Mouse (Mus musculus): ENCODE measurements around the gene Mcmbp.

Gene Mcmbp

DNA sequence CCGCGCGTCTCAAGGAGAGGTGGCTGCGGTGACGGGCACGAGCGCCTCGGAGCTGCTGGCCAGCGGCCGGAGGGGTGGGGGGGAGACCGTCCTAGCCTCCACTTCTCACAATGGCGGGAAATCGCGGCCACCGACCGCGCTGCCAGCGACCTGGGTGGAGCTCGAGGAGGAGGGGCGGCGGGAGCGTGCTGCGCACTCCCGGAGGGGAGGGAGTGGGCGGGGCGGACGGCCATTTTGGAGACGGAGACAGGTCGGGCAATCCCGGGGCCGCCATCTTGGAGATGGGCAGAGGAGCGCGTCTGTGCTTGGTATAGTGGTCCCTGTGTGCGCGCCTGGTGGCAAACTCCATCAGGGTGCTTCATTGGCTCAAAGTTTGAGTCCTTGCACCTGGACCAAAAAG, at the start of gene Mcmbp:
Mcmbp (minus strand) TSS at position 162 of the 400 bp plus-strand sequence.
- peak; percentile 82 for DNase-seq (ENCODE audit: low spot score)

DNA sequence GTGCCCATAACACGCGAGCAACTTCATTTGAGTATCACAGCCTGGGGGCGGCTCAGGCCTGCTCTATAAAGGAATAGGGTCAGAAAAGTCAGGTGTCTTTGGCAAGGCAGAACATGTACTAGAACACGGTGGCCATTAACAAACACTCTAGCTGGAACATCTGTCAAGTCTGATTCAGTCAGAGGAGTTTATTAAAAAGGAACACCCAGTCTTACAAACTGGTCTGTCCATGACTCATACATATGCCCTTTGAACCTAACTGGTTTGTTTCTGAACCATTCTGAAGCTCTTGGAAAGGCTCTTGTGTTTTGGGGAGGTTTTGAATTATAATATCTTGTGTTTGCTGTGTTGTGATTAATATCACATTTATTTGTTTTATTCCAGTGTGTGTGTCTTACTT, 49.8 kb upstream of the Mcmbp start:
- DNase-seq (ENCODE audit: low spot score) = no peak

DNA sequence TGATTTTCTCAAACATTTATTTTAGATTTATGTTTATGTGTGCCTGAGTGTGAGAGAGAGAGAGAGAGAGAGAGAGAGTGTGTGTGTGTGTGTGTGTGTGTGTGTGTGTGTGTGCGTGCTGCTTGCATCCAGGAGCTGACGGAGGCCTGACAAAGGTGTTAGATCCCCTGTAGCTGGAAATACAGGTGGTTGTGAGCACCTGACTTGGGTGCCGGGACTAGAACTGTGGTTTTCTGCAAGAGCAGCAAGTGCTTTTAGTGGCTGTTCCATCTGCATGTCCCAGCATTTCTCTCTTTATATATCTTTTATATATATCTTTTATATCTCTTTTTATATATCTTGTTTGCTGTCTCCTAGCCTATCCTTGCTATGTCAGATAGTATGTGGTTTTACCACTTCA, 41.6 kb upstream of the Mcmbp start:
- DNase-seq (ENCODE audit: low spot score) = no peak

DNA sequence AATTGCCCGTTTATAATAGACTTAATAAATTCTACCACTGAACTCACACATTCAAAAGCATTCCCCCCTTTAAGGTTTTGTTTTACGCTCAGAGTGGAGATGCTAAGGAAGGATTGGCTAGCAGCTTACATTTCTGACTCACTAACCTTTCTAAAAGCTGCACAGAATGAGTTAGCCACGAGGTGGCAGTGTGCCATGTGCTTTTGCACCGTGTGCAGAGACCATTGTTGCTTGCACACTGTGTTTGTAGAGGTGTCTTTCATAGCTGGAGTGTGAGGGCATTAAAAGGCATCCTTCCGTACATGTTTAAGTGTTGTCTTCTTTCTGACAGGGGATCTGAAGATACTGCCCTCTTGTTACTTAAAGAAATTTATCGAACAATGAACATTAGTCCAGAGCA, 39.0 kb upstream of the Mcmbp start:
- DNase-seq (ENCODE audit: low spot score) = no peak

DNA sequence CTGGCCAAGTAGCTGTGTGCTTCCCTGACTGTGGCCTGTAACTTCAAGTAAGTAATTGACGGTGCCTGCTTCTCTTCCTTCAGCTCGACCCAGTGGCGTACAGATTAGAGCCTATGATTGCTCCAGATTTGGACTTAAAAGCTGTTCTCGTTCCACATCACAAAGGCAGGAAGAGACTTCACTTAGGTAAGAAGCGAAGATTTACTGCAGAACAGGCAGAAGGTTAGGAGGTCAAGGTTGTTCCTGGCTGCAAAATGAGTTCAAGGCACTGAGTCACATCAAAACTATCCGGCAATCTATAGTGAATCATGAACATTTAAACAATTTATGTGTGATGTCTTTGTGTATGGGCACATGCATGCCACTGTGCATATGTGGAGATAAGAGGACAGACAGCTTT, 36.9 kb upstream of the Mcmbp start:
- no peak for DNase-seq (ENCODE audit: low spot score)

DNA sequence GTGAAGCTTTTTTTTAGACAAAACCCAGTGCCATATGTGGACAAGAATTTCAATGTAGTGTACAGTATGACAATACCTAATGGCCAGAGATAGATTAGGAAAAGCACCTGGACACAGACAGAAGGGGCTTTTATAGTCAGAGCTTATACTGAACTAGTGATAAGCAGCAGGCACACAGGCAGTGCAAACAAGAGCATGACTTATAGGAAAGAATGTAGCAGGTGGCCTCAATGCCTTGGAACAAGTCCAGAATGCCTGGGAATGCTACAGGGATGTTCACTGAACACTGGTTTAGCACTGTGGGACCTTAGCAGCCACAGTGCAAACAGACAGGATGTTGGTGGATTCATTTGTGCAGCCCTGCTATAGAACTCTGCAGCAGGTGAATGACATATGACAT, 26.4 kb upstream of the Mcmbp start:
- DNase-seq (ENCODE audit: low spot score) = no peak

DNA sequence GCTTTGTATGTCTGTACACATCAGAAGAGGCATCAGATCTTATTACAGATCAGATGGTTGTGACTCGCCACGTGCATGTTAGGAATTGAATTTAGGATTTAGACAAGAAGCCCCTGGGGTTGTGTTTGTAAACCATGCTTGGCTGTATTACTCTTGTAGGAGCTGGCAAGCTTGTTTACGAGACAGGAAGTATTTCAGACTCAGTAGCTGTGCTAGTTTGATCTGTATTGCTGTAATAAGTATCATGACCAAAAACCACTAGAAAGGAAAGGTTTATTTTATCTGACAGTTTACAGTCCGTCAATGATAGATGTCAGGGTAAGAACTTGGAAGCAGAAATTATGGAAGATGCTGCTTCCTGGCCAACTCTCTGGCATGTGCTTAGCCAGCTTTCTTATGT, 18.7 kb upstream of the Mcmbp start:
- no peak for DNase-seq (ENCODE audit: low spot score)

DNA sequence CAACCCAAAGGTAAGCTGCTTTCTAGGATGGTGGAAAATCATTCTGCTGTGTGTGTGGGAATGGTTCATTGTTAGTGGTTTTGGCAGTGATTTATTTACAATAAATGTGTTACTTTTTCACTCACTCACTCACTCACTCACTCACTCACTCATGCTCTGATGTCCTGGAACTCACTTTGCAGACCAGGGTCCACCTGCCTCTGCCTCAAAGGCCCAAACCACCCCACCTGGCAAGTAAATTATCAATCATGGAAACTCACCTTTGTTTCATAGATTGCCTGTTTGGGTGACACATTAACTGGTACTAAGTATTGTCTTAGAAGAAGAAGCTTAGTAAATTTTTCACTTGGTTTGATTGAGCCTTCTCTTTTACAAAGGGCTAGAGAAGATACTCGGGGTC, 15.1 kb upstream of the Mcmbp start:
- no peak for DNase-seq (ENCODE audit: low spot score)

DNA sequence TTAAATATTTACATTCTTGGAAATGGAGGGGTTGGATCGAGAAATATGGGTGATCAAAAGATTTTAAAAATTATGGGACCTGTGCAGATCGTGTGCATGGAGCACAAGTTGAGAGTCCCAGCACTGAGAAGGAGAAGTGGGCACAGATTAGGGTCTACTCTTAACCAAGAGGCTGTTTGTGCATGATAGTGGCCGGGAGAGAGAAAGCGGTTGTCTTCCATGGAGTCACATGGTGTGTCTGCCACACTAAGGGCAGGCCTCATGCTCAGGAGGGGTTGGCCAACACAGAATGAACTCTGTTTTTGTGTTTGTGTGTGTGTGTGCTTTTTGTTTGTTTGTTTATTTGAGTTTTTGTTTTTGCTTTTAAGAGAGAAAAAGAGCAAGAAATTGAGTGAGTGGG, 11.7 kb upstream of the Mcmbp start:
- DNase-seq (ENCODE audit: low spot score) = no peak

DNA sequence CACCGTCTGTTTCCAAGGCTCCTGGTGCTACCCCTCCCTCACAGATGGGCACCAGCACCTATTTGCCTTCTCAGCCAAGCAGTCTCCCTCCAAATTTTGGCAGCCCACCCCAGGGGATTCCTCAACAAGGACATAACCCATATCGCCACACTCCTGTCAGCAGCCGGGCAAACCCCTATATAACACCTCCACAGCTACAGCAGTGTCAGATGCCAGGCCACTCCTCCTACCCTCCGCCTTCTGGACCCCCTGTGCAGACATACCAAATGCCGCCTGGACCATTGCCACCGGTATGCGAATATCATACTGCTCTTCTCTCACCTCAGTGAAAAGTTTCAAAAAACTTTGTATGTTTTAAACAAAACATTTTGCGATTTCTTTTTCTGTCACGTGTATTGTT, 10.0 kb upstream of the Mcmbp start:
- no peak for DNase-seq (ENCODE audit: low spot score)

DNA sequence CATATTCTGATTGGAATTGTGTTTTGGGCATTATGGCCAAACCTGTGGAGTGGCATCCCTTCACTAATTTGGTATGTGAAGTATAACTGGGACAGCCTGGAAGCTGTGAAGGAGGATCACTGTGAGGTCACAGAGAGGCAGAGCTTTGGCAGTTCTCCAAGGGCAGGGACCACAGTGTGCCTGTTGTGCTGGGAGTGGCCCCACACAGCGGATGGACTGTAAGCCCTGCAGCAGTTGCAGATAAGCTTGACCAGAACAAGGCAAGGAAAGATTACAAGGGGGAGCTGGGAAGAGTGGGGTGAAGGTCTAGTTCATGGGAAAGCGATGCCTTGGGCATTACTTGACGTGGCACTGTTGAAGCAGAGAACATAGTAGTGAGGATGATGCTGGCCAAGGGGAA, 8.5 kb upstream of the Mcmbp start:
- no peak for DNase-seq (ENCODE audit: low spot score)

DNA sequence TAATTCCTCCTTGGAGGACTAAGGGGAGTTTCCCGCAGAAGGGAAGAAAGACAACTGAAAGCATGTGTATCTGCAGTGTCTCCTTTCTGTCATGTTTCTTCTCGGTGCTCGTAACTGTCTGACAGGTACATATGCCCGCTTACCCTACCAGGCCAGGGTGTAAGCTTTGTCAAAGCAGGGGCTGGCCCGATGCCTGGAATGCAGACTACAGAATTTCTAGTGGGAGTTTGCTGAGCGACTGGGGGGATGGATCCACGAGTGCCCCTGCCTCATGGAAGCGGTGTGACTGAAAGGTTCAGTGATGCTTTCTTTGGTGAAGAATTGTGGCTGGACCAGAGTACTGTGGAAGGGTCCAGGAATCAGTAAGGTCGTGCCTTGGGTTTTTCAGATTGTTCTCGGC, 5.9 kb upstream of the Mcmbp start:
- no peak for DNase-seq (ENCODE audit: low spot score)

DNA sequence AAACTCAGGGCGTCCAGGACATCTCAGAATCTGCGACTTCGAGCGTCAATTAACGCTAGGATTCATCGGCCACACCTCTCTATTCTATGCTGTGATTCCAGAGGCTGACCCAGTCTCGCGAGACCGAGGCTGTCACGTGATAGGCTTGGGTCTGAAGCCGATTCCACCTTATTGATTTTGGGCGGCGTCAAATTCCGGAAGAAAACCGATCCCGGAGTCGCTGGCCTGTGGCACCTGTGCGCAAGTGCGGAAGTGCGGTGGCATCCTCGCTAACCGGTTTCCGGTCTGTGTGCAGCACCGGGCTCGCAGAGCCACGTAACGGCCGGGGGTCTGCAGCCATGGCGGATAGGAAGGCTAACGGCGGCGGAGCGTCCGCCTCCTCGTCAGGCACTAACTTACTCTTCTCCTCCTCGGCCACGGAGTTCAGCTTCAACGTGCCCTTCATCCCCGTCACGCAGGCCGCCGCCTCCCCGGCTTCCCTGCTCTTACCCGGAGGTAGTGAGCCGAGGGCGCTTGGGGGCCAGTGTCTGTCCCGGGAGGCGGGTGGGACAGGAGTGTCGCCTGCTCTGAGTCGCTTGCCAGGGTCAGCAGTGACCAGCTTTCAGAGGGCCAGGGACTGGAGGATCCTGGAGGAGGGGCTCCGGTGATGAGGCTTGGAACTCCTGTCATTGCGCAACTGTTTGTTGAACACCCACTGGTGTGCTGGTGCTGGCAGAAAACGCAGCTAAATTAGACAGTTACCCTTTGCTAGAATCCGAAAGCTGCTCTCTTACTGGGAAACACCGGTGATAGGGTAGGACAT, 4.6 kb upstream of the Mcmbp start, which contains the start of gene Sec23ip:
Sec23ip (plus strand) TSS at position 260 of the 802 bp plus-strand sequence.
- DNase-seq (ENCODE audit: low spot score) = peak; percentile 90

DNA sequence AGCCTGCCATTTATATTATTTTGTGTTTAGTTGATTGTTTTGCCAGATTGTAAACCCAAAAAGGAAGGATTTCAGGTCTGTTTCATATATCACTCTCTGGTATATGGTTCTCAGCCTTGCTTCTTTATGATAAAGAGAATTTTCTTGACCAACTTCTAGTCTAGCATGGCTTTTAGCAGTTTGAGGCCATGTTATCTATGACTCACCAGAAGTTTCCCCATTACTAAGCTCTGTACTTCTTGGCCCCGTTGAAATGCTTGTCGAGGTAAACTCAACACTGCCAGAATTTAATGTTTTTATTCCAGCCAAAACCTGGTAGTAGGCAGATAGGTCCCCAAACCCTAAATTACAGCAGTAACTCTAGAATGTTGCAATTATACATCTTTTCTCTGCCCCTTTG, 3.6 kb upstream of the Mcmbp start:
- no peak for DNase-seq (ENCODE audit: low spot score)

DNA sequence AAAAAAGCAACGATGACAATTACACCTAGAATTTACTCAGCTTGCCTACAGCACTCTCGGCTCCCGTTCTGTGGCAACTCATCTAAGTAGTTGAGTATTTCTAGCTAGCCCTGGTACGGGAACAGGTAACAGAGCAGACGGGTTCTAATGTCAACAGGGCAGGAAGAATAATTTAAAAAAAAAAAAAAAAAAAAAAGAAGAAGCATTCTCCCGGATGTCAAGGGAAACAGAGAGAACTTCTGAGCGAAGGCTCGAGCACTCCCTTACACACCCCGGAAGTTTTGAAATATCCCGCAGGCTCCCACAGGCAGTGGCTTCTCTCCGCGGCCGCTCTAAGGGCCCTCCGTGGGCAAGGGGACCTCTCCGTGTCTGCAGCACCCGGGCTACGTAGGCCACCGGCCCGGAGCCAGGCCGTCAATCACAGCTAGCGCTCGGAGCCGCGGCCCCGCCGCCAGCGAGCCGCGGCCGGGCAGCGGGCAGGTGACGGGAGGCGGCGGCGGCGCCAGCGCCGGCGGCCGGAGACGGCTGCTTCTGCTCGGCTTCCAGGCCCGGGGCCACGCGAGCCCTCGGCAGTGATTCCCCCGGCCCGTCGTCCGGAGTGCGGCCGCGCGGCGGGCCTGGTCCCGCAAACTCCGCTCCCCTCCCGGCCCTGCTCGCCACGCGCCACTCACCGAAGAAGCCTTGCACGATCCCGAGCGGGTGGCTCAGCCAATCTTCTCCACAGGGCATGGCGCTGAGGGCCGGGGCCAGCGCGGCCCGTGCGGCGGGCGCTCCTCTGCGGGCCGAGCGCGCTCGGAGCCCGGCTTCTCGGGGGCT, 625 bp downstream of the Mcmbp start:
- DNase-seq (ENCODE audit: low spot score) = no peak

DNA sequence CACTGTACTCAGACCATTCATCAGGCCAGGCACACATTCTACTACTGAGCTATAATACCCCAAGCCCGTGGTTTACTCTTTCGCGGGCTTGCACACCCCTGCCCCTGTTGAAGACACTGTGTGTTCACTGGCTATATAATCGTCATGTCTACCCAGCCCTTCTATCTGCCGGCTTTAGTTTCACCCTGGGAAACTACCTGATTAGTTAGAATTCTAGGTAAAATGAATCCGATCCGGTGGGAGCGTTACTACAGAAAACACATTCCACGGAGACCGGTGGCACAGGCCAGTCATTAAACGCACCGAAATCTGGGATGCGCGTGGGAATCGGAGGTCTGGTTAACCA, 1.2 kb downstream of the Mcmbp start:
- no peak for DNase-seq (ENCODE audit: low spot score)

DNA sequence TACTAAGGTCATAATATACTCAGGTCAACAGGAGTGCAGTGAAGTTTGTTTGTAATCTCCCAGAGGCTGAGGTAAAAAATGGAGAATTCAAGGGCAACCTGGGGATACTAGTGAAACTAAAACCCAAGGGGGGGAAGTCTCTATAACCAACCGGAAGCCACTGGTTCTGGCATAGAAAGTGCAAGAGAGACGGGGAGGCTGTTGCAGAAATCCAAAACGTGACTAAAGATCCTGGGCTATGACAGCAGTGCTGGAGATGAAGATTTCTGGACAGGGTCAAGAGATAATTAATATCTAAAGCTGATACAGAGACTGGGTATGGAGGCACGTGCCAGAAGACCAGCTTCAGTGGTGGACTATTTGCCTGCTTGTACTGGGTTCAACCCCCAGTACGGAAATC, 2.3 kb downstream of the Mcmbp start:
- DNase-seq (ENCODE audit: low spot score) = no peak

DNA sequence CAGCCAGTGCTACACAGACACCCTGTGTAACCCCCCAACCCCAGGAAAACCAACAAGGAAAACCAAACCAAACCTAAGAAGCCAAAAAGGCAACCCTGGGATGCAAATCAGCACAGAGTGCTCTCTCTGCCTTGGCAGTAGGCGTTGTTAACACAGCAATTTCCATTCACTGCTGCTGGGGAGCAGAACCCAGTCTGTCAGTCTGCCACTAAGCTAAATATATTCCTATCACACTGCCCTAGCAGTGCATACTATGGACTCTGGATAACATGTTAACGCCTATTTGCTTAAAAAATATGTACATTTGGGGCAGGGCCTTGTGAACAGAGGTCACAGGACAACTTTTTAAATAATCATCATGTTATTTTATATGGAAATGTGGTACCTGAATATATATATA, 8.7 kb downstream of the Mcmbp start:
- DNase-seq (ENCODE audit: low spot score) = no peak

DNA sequence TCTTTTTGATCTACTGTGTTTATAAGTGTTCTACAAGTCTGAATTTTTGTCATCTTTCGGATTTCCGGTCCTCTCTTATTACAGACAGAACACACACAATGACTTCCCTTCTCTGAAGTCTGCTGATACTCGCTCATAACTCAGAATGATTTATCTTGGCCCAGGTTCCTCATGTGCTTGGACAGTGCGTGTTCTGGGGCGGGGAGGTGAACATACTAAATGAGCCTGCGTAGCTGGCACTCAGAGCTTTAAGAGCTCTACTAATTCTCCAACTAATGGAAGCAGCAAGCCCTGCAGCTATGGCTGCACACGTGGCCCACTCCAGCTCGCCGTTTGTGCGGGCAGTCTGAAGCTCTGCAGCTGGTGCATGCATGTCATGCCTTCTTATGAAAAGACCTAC, 11.6 kb downstream of the Mcmbp start:
- no peak for DNase-seq (ENCODE audit: low spot score)

DNA sequence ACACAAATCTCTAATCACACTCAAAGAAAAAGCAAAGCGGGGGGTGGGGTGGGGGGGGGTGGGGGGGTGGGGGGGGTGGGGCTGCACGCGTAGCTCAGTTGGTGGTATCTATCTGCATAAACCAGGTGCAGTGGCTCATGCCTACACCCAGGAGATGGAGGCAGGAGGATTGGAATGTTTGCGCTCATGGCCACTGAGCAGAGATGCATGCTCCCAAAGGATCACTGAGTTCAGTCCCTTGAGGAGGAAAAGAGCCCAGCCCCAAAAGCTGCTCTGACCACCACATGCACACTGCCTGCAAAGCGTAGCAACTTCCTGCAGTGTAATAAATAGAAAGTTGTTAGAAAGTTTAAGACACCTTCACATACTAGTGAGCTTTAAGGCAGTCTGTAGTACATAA, 12.6 kb downstream of the Mcmbp start:
- DNase-seq (ENCODE audit: low spot score) = no peak

DNA sequence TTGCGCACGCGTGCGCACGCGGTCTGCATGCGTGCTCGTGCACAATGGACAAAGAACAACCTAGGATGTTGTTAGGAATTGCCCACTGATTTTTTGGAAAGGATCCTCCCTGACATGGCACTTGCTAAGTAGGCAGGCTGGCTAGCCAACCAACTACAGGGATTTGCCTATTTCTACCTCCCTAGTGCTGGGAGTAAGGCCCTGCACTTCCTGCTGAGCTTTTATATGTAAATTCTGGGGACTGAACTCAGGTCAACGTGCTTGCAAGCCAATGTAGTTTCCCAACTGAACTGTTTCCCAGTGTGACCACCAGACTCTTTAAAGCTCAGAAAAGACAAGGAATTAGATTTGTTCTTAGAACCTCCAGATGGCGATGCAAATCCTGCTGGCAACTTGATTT, 13.3 kb downstream of the Mcmbp start:
- DNase-seq (ENCODE audit: low spot score) = no peak

DNA sequence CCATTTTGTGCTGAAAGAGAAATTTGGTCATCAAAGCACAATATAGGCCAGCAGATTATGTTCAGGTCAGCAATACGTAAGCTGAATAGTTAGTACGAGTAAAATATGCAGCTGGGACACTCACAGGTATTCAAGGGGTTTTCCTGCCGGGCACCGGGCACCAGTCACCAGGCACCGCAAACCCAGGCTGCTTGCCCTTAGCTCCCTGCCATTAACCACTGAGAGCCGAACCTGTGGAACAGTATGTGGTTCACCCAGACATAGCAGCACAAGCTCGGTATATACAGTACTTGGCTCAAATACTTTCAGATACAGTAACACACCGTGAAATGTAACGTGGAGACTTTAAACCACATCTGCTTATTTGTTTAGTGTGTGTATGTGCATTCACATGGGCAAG, 15.1 kb downstream of the Mcmbp start:
- DNase-seq (ENCODE audit: low spot score) = no peak

DNA sequence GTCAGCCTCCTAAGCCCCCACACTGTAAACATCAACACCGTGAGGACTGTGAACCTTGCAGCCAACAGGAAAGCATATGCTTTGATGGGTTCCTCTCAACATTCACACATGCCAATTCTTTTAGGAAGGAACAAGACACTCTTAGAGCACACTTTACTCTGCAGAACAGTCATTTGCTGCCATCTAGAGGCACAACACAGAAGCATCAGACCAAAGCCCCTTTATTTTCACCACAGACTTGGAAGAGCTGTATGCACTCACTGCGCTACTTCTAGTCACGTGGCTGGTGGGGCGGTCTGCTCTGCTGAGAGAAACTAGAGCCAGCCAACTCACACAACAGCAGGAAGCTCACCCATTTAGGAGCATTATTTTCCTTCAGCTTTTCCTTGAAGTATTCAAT, 15.5 kb downstream of the Mcmbp start:
- no peak for DNase-seq (ENCODE audit: low spot score)

DNA sequence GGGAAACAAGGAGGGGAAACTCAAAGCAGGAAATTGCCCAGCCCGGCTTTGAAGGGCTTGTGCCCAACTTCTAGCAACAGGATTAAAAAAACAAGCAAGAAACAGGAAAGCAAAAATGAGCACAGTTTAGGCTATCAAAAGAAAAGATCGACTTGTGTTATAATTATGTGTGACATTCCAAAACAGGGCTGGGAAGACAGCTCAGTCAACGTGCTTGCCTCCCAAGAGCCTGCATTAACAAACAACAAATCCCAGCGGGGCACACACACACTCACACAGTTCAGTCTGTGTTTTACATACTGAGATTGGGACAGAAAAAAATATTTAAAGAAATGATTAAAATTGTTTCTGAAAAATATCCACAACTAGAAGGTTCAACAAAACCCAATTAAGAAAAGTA, 22.3 kb downstream of the Mcmbp start:
- DNase-seq (ENCODE audit: low spot score) = no peak
